Mouse (Mus musculus) liver, embryonic 14.5 days (tissue): ENCODE results near the gene Kctd10.

Experiments used
- CTCF ChIP-seq: IDR thresholded peaks from 2 replicates; pipeline ENCODE4 v1.5.1; 2016; ENCODE audit warnings: antibody characterized with exemption, low read depth, control low read depth
- EP300 ChIP-seq: IDR thresholded peaks from 2 replicates; pipeline ENCODE4 v1.6.1; 2016; ENCODE audit warnings: antibody characterized with exemption, low read depth

DNA sequence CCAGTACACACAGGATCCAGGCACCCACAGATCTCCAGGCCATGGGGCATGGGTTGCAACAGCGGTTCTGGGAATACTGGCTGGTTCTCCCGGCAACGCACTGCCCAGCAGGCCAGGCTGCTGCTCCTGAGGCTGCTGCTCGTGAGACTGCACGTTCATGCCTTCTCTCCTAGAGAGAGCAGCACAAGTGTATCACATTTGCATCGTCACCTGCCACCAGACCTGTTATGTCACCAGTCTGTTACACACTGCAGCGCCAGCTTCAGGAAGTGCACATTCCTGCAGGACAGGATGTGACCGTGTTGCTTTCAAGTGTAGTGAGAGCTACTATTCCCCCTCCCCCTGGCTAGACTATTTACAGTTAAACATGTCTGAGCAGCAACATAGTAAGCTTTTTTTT is 36.5 kb upstream of the Kctd10 start:
- TF ChIP-seq CTCF: no peak
- TF ChIP-seq EP300: no peak
